8 mouse cellular contexts compared by ENCODE assay signal in genomic region chr13:70637662-70638291, GRCm38 (mm10). TPM values are rescaled to one million over a fixed set of nuclear protein-coding genes. Genes with fewer than 3 reads are reported as not detected.
A peak's percentile ranks its signal among the peaks of the same experiment; 100 is the strongest.
DNase-seq lines count a peak whose midpoint lies in the region; ATAC-seq and TF ChIP-seq lines count a peak whose summit lies in the region.

No protein-coding gene starts in this region.

- no peaks in the 10 kb centered on the region for H3K27me3 ChIP-seq in MEL (ENCODE audit: control insufficient read depth in 1 of 2, insufficient read depth in 2 of 2, low read length in 2 of 2)
- H3K27me3 ChIP-seq in cerebellum, adult 2 months (ENCODE audit: control insufficient read depth, insufficient read depth, low read length), result no peaks in the 10 kb centered on the region
- no peaks in the 10 kb centered on the region for H3K27me3 ChIP-seq in forebrain, postnatal 0 days (ENCODE audit: insufficient read depth, low read length)
- no peaks in the 10 kb centered on the region for H3K27me3 ChIP-seq in lung, embryonic 16.5 days (ENCODE audit: control insufficient read depth, insufficient read depth, low read depth, low read length)

- H3K36me3 ChIP-seq in MEL (ENCODE audit: control insufficient read depth in 1 of 2, insufficient read depth in 2 of 2, low read length in 2 of 2), result peaks cover 0 to 17% of the 10 kb centered on the region in 2 experiments; a peak in 2 of 4 replicates
- H3K36me3 ChIP-seq in forebrain, postnatal 0 days (ENCODE audit: insufficient read depth), result no peaks in the 10 kb centered on the region
- H3K36me3 ChIP-seq in lung, embryonic 16.5 days (ENCODE audit: control insufficient read depth, insufficient read depth, low read length), result no peaks in the 10 kb centered on the region

- peaks cover 3 to 12% of the 10 kb centered on the region in 2 experiments; a peak in 3 of 4 replicates for H3K4me1 ChIP-seq in MEL (ENCODE audit: control insufficient read depth in 1 of 2, insufficient read depth in 2 of 2, low read length in 2 of 2)
- H3K4me1 ChIP-seq in cerebellum, adult 2 months (ENCODE audit: control insufficient read depth, insufficient read depth, low read length), result peaks cover 4% of the 10 kb centered on the region
- peaks cover 13% of the 10 kb centered on the region; the same call in 1 of the 2 replicates for H3K4me1 ChIP-seq in forebrain, postnatal 0 days (ENCODE audit: insufficient read depth)
- peaks cover 20% of the 10 kb centered on the region for H3K4me1 ChIP-seq in lung, embryonic 16.5 days (replicated peaks; ENCODE audit: control insufficient read depth, insufficient read depth, low read length)

- peaks cover 48% of the 10 kb centered on the region for H3K79me2 ChIP-seq in MEL (ENCODE audit: control insufficient read depth, insufficient read depth, low read length, poor library complexity)

- peak overlapping the region; percentile 92 for H3K27ac ChIP-seq in MEL (ENCODE audit: control insufficient read depth, low read depth, low read length)
- H3K27ac ChIP-seq in cerebellum, adult 2 months (ENCODE audit: insufficient read depth, low read length), result peak overlapping the region; percentile 95
- peak overlapping the region; percentile 93 for H3K27ac ChIP-seq in forebrain, postnatal 0 days (ENCODE audit: low read depth, low read length)
- peak overlapping the region; percentile 79 for H3K27ac ChIP-seq in lung, embryonic 16.5 days (ENCODE audit: low read length)

- no peak for TF ChIP-seq EP300 in MEL (IDR thresholded peaks at IDR 0.05; ENCODE audit: low read depth in 1 of 2, low read length in 2 of 2)

- DNase-seq in MEL (ENCODE audit: low read depth, low spot score), result peak; percentile 95
- DNase-seq in cerebellum, adult 2 months, result peak; percentile 93 to 94
- DNase-seq in forebrain, postnatal 0 days, result peak; percentile 99
- DNase-seq in layer of hippocampus, adult 9-10 months (ENCODE audit: low spot score), result peak; percentile 95
- DNase-seq in ovary, postnatal 10 days (ENCODE audit: low spot score), result peak; percentile 95
- DNase-seq in thymus, postnatal 10 days (ENCODE audit: low spot score in 2 of 2), result peak; percentile 90 to 91

- ATAC-seq in forebrain, postnatal 0 days, result peak; percentile 96
- peak; percentile 96 to 100 for ATAC-seq in hematopoietic stem cell, adult 5-6 weeks (replicated peaks in 1 of 2; ENCODE audit: insufficient read depth in 1 of 2, low FRiP score in 2 of 2, low TSS enrichment in 1 of 2, low read depth in 1 of 2, poor library complexity in 2 of 2, severe bottlenecking in 2 of 2)
- ATAC-seq in lung, embryonic 16.5 days (ENCODE audit: low read depth), result peak; percentile 95

- H3K9ac ChIP-seq in MEL (ENCODE audit: control insufficient read depth, low read depth, low read length, poor library complexity, severe bottlenecking), result peak overlapping the region; percentile 91
- H3K9ac ChIP-seq in forebrain, postnatal 0 days, result peak overlapping the region; percentile 85
- peak overlapping the region; percentile 89 for H3K9ac ChIP-seq in lung, embryonic 16.5 days (ENCODE audit: low read length)

- peak in 2 of 3 experiments; percentile 21; a peak in 4 of 6 replicates for TF ChIP-seq CTCF in MEL (IDR thresholded peaks at IDR 0.05 in 2 of 3, conservative IDR thresholded peaks at IDR 0.05 in 1 of 3; ENCODE audit: control insufficient read depth in 1 of 3, insufficient read depth in 1 of 3, low read depth in 2 of 3, low read length in 3 of 3, poor library complexity in 1 of 3, severe bottlenecking in 1 of 3)
- peak; percentile 43; the same call in 1 of the 2 replicates for TF ChIP-seq CTCF in cerebellum, adult 2 months (IDR thresholded peaks at IDR 0.05; ENCODE audit: borderline replicate concordance, insufficient read depth, low read depth, low read length)
- peak; percentile 78 for TF ChIP-seq CTCF in forebrain, postnatal 0 days (IDR thresholded peaks at IDR 0.05; ENCODE audit: low read depth)

- under 1% methylated on average over 42 of the region's 42 CpGs for WGBS in cerebellum, adult 2 months
- WGBS in forebrain, postnatal 0 days, result under 1% methylated on average over 42 of the region's 42 CpGs
- 0% methylated on average over 36 of the region's 42 CpGs for WGBS in lung, embryonic 16.5 days

- peak overlapping the region; percentile 96 to 97 for H3K4me3 ChIP-seq in MEL (ENCODE audit: control insufficient read depth in 1 of 2, insufficient read depth in 1 of 2, low read depth in 2 of 2, low read length in 2 of 2)
- peak overlapping the region; percentile 85 for H3K4me3 ChIP-seq in cerebellum, adult 2 months (replicated peaks; ENCODE audit: insufficient read depth, low read depth, low read length)
- peak overlapping the region; percentile 83 for H3K4me3 ChIP-seq in forebrain, postnatal 0 days (ENCODE audit: low read depth, low read length)
- peak overlapping the region; percentile 88 for H3K4me3 ChIP-seq in lung, embryonic 16.5 days (ENCODE audit: low read length)

- H3K4me2 ChIP-seq in forebrain, postnatal 0 days (ENCODE audit: low read depth), result peak overlapping the region; percentile 79
- peak overlapping the region; percentile 67 for H3K4me2 ChIP-seq in lung, embryonic 16.5 days (ENCODE audit: low read depth, low read length)

- no peak for TF ChIP-seq RAD21 in MEL (IDR thresholded peaks at IDR 0.05; ENCODE audit: low read depth, low read length)

- H3K9me3 ChIP-seq in MEL (replicated peaks; ENCODE audit: insufficient read depth, low read length), result no peaks in the 10 kb centered on the region
- H3K9me3 ChIP-seq in forebrain, postnatal 0 days (ENCODE audit: low read length), result no peaks in the 10 kb centered on the region
- no peaks in the 10 kb centered on the region for H3K9me3 ChIP-seq in lung, embryonic 16.5 days (ENCODE audit: control insufficient read depth, low read length)

- TF ChIP-seq POLR2A in MEL (IDR thresholded peaks at IDR 0.05; ENCODE audit: control insufficient read depth in 1 of 2, insufficient read depth in 1 of 2, low read depth in 1 of 2, low read length in 2 of 2, poor library complexity in 1 of 2), result peak; percentile 65 to 72; a peak in 3 of 4 replicates
- TF ChIP-seq POLR2A in cerebellum, adult 2 months (IDR thresholded peaks at IDR 0.05; ENCODE audit: borderline replicate concordance, insufficient read depth, low read length), result peak; percentile 57; the same call in 1 of the 2 replicates

TF ChIP-seq in MEL, 35 proteins besides CTCF, POLR2A, EP300 and RAD21 (continues in another document):
- TF ChIP-seq ZMIZ1 (IDR thresholded peaks at IDR 0.05; ENCODE audit: low read depth, low read length) (no peak), USF1 (IDR thresholded peaks at IDR 0.05; ENCODE audit: low read depth, low read length) (no peak), NRF1 (IDR thresholded peaks at IDR 0.05; ENCODE audit: insufficient read depth, low read depth, low read length, poor library complexity, severe bottlenecking) (no peak), GABPA (IDR thresholded peaks at IDR 0.05; ENCODE audit: low read depth, low read length) (no peak), ZNF384 (IDR thresholded peaks at IDR 0.05; ENCODE audit: low read depth, low read length) (no peak), KAT2A (conservative IDR thresholded peaks at IDR 0.05; ENCODE audit: low read depth, low read length) (peak; percentile 72; the same call in 1 of the 2 replicates), MYC (IDR thresholded peaks at IDR 0.05; ENCODE audit: low read depth, low read length) (0 out of 2 replicates have a peak, but pooled peaks have one; percentile 28), TBP (IDR thresholded peaks at IDR 0.05; ENCODE audit: low read depth, low read length) (peak; percentile 57), E2F4 (IDR thresholded peaks at IDR 0.05; ENCODE audit: borderline replicate concordance, low read depth, low read length) (no peak), USF2 (IDR thresholded peaks at IDR 0.05; ENCODE audit: borderline replicate concordance in 1 of 2, insufficient read depth in 1 of 2, low read depth in 1 of 2, low read length in 2 of 2) (no peak), TAL1 (IDR thresholded peaks at IDR 0.05; ENCODE audit: low read length) (no peak), ETS1 (IDR thresholded peaks at IDR 0.05; ENCODE audit: low read depth, low read length) (no peak), MAZ (IDR thresholded peaks at IDR 0.05; ENCODE audit: low read depth, low read length) (peak; percentile 75), MAFK (IDR thresholded peaks at IDR 0.05; ENCODE audit: borderline replicate concordance, low read depth, low read length) (no peak), ZC3H11A (IDR thresholded peaks at IDR 0.05; ENCODE audit: low read depth, low read length) (0 out of 2 replicates have a peak, but pooled peaks have one; percentile 22), ZKSCAN1 (IDR thresholded peaks at IDR 0.05; ENCODE audit: low read depth, low read length) (no peak), NELFE (IDR thresholded peaks at IDR 0.05; ENCODE audit: low read depth, low read length) (peak; percentile 63), SIN3A (IDR thresholded peaks at IDR 0.05; ENCODE audit: low read length) (peak; percentile 91), BHLHE40 (IDR thresholded peaks at IDR 0.05; ENCODE audit: borderline replicate concordance, low read depth, low read length) (no peak), HCFC1 (IDR thresholded peaks at IDR 0.05; ENCODE audit: low read depth, low read length) (peak; percentile 95), CHD2 (IDR thresholded peaks at IDR 0.05; ENCODE audit: low read length) (no peak), SMC3 (IDR thresholded peaks at IDR 0.05; ENCODE audit: low read depth, low read length) (no peak), CHD1 (IDR thresholded peaks at IDR 0.05; ENCODE audit: low read depth, low read length) (no peak), MEF2A (IDR thresholded peaks at IDR 0.05; ENCODE audit: extremely low read depth, insufficient replicate concordance, low read depth, low read length, poor library complexity, severe bottlenecking) (no peak), GATA1 (IDR thresholded peaks at IDR 0.05; ENCODE audit: low read depth, low read length) (no peak), UBTF (IDR thresholded peaks at IDR 0.05; ENCODE audit: borderline replicate concordance, insufficient read depth, low read depth, low read length) (0 out of 2 replicates have a peak, but pooled peaks have one; percentile 73), POLR2AphosphoS5 (IDR thresholded peaks at IDR 0.05; ENCODE audit: borderline replicate concordance, low read depth, low read length) (no peak), MAX (IDR thresholded peaks at IDR 0.05; ENCODE audit: low read length) (peak; percentile 99)

RNA-seq across cellular contexts. Expression of gene Ice1, which starts 0.3 kb away (rescaled TPM):
- 37.6 and 39.2 TPM in 2 replicates for total RNA-seq in MEL (2012; rRNA removed)
- 10 to 100 TPM; 33.5 to 40.1 TPM for polyA plus RNA-seq in MEL (2012; ENCODE audit: insufficient read depth in 1 of 2, insufficient read length in 2 of 2, low read depth in 1 of 2, low replicate concordance in 2 of 2, missing spikeins in 1 of 2)
- polyA plus RNA-seq in cerebellum, adult 2 months (2012; rRNA removed), result 82.5 and 84.8 TPM in 2 replicates
- 68.0 and 82.5 TPM in 2 replicates for total RNA-seq in forebrain, postnatal 0 days (2014; rRNA removed)
- 18.4 and 21.0 TPM in 2 replicates for polyA plus RNA-seq in forebrain, postnatal 0 days (2015; fragmentation: Nextera tagmentation; extraction: Ambion mirVana)
- 33.5 and 43.0 TPM in 2 replicates for total RNA-seq in hematopoietic stem cell, adult 5-6 weeks (2017)
- 13.8 and 15.8 TPM in 2 replicates for polyA plus RNA-seq in lung, embryonic 16.5 days (2015; fragmentation: Nextera tagmentation; extraction: Ambion mirVana)

Comparison
In these comparisons a context has a peak if more than half of its experiments do, and no peak if none do; other contexts are left out.
1. Peak in every context shown above with its lines: DNase-seq, ATAC-seq, H3K4me3 ChIP-seq and H3K27ac ChIP-seq.
2. CTCF ChIP-seq: peak in every context shown above with its lines; median percentile 78 in forebrain, postnatal 0 days; 43 in cerebellum, adult 2 months; 21 in MEL.